Mouse (Mus musculus) kidney, postnatal 25 days (tissue): ENCODE data around the gene Asap3.

Source experiments
- DNase-seq, 2 experiments: peaks; one replicate each; pipeline ENCODE4 v3.0.0; 2021; ENCODE audit warnings: mixed read lengths in 2 of 2

The Asap3 gene

DNA sequence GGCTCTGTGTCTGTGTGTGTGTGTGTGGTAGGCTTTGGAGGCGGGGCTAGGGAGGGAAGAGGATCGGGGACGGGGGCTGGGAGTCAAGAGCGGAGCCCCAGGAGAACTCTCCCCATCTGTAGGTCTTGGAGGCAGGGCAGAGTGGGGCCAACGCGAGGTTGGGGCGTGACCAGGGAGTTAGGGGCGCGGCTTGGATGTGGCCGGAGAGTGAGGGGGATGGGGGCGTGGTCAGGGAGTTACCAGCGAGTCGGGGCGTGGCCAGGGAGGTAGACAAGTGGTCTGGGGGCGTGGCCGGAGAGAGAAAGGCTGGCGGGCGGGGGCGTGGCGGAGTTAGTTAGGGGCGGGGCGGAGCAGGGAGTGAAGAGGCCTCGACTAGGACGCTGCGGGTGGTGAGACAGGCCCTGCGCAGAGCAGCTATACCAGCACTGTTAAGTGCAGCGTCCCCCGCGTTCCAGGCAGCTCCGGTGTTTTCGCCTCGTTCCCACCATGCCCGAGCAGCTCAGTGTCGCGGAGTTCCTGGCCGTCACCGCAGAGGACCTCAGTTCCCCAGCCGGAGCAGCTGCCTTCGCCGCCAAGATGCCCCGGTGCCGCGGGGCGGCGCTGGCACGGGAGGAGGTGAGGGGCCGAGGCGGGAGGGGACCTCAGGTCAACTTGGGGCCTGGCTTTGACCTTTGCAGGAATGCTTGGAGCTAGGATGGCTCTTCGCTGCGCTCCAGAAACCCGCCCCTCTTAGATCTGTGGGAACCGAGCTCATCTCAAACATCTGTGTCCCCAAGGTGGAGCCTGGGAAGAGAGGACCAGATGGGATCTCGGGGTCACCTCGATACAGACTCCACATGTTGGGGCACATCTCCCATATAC is at the start of gene Asap3:
TSS of gene Asap3 (plus strand) at position 333 of the 861 bp plus-strand sequence.
- DNase-seq: peak; percentile 99 to 100

DNA sequence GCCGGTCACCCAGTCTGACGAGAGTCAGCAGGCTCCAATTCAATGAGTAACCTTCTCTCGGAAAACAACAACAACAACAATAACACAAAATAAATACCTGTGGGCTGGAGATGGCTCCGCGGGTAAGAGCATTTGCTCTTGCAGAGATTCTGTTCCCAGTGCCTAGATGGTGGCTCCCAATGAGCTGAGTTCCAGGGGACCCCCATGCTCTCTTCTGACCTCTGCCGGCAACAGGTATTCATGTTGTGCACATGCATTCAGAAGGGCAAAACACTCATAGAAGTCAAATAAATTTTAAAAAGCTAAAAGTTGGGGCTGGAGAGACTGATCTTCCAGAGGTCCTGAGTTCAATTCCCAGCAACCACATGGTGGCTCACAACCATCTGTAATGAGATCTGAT is 47.7 kb upstream of the Asap3 start:
- peak in 1 of 2 experiments; percentile 32 for DNase-seq

DNA sequence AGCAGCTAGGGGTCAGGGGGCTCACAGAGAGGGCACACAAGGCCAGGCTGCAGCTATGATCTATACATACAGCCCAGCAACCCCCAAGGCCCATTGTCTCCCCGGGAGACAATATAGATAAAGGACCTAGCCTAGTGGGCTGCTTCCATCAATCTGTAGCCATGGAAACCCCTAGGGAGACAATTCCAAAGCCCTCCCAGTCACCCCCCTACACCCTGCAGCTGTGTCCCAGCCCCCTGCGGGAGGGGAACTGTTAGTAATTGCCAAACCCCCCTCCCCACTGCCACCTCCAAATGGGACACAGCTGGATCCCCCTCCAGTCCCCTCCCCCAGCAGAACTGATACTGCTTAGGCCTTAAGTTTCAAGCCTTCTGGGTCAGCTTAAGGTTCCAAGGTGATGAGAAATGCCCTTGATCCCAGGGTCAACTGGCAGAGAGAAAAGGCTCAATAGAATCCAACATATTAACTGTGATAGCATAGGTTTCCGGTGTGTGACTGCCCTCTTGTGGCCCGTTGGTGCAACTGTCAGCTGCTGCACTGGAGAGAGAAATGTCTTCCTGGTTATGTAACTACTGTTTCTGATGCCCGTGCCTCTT is 46.3 kb upstream of the Asap3 start:
- DNase-seq: peak; percentile 78 to 81

DNA sequence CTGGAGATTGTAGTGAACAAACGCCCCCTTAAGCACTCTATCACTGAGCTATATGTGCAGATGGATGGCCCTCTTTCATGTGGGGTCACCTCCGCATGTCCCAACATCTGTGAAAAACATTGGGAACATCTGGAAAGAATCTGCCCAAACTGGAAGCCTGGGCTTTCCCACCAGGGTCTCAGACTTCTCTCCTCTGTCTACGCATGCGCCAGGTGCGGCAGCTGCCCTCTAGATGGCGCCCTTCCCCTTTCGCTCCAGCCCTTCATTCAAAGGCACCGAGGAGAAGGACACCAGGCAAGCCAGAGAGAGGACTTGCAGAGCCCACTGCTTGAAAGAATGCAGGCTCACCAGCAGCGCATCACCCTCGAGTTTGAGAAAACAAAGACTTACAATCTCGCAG is 42.7 kb upstream of the Asap3 start:
- DNase-seq: peak; percentile 83 to 87

DNA sequence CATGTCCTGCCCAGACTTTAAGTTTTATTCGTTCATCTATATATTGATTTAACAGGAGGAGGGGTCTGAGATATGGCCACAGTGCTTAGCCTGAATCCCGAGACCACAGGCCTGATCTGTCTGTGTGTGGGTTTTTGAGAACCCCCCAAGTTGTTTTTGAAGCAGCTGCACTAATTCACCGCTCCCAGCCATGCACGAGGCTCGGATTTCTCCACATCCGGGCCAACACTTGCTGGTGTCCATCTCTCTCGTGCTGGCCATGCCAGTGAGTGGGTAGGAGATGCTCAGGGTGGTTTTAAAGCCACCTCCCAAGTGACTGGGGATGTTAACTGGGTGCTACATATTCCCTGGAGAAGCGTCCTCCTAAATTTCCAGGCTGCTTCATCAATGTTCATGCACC is 41.2 kb upstream of the Asap3 start:
- no peak for DNase-seq

DNA sequence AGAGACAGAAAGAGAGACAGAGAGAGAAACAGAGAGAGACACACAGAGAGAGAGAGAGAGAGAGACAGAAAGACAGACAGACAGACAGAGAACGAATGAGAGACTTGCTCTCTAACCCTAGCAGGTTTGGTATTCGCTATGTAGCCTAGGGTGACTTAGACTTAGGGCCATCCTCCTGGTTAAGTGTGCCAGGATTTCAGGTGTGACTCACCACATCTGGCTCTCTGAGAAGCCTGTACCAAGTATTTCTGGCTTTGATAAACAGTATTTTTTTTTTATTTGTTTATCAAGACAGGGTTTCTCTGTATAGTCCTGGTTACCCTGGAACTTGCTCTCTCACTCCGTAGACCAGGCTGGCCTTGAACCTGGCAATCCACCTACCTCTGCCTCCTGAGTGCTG is 38.5 kb upstream of the Asap3 start:
- no peak for DNase-seq

DNA sequence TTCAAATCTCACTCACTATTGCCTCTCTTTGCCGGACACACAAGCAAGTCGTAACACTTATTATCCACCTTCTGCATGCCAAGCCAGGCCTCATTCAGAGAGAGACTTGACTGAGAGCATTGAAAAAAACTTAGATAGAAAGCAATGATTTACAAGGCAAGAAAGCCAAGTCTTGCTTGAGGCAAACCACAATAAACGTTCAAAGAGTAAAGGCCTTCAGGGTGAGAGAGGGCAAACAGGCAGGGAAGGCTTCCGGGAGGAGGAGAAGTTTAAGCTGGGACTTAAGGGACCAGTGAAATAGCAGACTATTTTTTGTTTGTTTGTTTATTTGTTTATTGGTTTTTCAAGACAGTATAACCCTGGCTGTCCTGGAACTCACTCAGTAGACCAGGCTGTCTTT is 35.8 kb upstream of the Asap3 start:
- DNase-seq: no peak

DNA sequence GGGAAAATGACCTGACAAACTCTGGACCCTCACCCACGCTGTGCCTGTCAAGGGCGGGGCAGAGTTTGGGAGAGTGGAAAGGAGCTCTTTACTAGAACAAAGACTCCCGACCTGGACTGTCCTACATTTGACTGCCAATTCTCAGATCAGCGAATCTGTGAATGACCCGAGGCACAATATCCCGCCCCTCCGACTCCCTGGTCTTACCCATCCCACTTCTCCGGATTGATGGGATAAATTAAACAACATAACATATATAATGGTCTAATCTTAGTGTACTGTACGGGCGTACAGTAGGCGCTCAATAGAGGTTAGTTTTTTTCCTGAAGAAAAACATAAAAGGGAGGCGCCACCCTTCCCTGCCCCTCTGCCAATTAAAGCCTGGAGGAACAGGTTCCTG is 34.7 kb upstream of the Asap3 start:
- no peak for DNase-seq

DNA sequence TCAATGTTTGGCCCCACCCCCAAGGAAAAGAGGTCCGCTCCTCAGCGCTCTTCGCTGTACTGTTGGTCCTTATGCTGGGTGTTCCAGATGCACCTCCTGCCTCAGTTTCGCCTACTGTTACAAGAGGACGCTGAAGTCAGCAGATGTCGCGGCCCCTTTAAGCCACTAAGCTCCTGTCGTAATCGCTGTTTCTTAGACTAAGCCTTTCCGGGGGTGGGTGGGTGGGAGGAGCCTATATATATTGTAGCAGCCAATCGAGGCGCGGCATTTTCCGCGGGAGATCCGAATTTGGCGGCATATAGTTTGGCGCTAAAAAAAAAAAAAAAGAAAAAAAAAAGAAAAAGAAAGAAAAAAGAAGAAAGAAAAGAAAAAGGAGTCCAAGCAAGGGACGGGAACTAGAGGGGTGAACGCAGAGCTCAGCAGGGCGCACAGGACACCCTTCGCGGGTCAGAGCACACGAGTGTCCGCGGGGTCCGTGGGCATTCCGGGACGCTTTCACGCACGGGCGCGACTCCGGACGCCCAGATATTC is 34.1 kb upstream of the Asap3 start, which contains the start of gene E2f2:
TSS of gene E2f2 (plus strand) at position 384 of the 531 bp plus-strand sequence.
- DNase-seq: peak; percentile 85 to 86

DNA sequence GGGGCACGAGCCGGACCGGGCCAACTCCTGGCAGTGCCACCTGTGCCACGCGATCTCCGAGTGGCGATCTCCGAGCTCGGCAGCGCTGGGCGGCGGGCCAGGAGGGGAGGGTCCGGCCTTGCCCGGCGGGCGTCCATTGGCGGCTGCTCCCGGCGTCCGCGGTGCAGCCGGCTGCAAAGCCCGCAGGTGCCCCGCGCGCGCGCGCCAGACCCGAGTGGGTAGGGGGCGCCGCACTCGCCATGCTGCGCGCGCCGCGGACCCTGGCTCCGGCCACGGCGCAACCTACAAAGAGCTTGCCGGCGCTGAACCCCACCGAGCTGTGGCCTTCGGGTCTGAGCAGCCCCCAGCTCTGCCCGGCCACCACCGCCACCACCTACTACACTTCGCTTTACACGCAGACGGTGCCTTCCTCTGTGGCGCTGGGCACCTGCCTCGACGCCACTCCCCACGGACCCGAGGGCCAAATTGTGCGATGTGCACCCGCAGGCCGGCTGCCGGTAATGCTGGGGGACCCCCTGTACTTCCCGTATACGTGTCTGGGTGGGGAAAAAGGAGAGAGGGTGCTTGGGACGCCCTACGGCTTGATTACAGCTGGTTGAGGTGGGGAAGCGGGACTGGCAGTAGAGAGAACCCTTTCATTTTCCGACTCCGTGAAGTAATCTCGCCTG is 33.5 kb upstream of the Asap3 start:
- peak; percentile 79 to 85 for DNase-seq

DNA sequence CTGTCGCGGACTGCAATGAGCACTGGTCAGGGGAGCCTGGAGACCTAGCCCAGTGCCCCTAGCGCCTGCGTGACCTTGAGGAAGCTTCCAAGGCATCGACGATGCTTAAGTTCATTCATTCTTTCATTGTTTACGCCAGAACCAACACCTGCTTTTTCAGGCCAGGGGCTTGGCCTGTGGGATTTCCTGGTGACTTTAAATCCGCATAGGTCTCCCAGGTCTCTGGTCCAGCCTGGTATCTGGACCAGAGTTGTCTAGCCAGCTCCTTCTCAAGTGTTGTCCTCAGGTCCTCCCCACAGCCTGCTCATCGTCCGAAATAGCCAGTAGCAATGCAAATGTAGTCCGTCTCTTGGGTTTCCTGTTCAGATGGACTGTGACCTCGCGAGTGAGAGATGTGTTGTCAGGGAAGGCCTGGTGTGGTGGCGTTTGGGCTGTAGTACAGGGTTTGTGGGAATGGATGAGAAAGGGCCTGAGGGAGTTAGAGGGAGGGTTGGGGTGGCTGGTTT is 32.9 kb upstream of the Asap3 start:
- no peak for DNase-seq

DNA sequence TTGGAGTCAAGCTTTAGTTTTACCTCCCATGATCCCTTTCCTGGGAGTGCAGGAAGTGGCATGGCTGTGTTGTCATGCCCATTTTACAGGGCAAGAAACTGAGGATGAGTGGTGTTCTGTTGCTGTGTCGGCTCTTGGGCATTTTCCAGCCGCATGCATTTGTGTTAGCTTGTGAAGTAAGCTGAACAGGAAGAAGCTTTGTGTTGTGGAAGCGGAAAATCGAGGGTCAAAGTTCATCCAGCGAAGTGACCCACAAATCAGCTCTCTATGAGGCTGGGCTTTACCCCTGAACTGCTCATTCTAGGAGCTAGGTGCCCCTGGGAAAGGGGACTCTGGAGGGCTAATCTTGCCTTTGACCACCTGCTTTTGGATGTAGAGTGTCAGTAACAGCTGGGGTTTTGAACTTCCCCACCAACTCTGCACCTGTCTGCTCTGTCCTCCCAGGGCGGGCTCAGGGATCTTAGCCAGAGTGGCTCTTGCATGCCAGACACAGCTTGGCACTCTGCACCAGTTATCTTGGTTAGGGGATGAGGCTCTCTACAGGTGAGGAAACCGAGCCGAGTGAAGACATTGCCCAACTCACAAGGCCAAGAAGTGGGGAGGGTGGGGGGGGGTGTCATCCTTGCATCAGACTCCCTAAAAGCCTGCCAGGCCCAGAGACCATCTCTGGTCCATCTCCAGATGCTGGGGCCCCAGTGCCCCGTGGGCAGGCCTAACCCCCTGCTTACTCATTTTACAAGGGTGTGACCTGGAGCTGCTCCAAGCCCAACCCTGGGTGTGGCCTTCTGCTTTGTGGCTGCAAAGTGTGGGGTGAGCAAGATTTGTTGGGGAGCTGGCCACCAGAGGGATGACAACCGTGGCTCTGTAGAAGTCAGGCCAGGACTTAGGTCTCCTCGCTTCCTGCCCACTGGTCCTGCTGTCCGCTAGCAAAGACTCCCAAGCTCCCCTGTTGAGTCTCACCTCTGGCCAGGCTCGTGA is 31.7 kb upstream of the Asap3 start:
- DNase-seq: no peak

DNA sequence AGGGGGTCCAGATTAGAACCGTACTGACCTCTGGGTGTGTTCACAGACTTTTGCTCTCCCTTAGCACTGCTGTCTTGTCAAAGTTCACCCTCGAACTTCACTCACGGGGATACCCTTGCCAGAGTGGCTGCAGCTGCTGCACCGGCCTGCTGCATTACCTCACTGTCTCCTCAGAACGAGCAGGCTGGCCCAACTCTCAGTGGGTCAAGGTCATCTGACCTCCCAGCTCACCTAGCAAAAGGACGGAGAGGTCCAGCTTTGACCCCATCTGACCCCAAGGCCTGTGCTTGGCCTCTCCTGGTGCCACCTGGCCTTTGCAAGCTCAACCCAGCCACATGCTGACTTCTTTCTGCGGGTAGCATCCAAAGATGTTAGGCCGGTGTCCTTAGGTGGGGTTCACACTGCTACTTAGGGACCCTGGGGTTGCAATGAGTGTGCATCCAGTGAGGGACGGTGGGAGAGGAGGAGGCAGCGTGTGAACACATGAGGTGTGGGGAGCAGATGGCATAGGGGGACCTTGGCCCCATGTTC is 30.1 kb upstream of the Asap3 start:
- DNase-seq: no peak

DNA sequence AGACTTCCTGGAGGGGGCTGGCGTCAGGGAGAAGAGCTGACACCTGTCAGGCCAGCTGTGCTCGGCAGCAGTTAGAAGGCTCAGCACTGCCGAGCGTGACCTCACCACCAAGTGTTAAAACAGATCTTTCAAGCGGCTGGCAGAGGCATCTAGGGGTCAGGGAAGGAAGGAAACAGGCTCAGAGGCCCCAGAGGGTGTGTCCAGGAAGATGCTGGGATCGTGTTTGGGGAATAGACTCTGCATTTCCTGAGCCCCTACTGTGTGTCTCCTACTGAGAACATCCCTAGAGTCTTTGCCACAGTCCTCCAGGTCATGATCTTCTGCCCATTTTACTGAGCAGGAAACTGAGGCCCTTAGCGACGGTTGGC is 28.9 kb upstream of the Asap3 start:
- peak; percentile 34 to 70 for DNase-seq

DNA sequence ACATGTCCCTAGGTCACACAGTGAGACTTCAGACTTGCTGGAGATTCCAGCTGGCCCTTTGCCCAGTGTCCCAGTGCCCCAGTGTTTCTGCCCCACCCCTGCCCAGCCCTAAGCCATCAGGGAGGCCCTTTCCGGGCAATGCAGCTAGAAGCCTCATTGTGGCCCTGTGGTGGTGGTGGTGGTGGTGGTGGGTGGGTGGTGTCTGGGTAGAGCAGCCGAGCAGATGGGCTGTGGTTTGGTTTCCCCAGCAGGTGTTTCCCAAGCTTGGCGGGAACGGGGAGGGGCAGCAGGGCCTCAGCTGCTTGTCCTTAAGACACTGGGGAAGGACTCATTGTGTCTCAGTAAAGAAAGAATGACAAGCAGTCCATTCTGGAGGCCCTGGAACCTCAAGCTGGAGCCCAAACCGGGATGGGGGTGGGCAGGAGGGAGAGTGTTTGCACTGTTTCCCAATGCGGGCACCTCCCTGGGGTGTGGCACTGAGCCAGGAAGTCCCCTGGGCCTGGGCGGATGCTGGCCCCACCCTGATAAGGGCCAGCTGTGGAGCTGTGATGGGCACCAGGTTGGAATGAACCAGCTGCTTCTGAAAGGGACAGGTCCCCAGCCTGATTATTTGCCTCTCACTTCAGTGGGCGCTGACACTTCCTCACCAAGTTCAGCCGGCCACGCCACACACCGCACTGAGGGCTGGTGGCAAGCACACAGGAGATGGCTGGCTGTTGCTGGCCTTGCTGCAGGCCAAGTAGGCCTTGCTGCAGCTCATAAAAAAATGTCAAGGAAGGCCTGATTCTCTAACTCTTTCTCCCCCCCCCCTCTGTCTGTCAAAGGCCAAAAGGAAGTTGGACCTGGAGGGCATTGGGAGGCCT is 28.3 kb upstream of the Asap3 start:
- DNase-seq: peak; percentile 70 to 81

DNA sequence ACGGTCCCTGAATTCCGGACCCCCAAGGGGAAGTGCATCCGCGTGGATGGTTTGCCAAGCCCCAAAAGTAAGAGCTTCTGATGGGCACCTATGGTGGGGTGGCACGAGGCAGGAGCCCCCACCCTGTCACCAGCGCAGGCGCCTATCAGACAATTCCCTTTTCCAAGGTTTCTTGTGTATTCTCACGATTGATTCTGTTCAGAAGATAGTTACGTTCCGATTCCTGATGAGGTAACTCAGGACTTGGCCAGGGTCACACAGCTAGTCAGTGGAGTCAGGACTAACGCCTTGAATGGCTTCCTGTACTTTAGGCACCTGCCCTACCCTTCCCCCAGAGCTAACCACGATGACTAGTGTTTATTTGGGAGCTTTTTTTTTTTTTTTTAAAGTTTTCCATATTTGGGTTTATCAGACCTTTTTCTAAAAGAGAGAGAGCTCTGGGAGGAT is 27.7 kb upstream of the Asap3 start:
- DNase-seq: no peak

DNA sequence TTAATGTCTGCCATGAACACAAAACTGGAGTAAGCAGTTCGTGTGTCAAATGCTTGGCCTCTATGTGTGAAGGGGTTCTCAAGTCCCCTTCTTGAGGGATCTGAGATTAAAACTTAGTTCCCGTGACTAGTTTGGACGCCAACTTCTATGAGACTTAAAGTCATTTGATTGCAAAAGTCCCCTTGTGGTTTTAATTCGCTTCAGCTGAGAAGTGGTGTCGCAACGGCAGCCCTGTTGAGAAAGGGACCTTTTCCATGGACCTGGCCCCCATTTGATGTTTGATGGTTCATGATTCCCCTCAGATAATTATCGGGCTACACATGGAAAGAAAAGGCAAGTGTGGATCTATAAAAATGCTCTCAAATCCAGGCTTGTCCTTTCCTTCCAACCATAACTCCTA is 26.7 kb upstream of the Asap3 start:
- no peak for DNase-seq

DNA sequence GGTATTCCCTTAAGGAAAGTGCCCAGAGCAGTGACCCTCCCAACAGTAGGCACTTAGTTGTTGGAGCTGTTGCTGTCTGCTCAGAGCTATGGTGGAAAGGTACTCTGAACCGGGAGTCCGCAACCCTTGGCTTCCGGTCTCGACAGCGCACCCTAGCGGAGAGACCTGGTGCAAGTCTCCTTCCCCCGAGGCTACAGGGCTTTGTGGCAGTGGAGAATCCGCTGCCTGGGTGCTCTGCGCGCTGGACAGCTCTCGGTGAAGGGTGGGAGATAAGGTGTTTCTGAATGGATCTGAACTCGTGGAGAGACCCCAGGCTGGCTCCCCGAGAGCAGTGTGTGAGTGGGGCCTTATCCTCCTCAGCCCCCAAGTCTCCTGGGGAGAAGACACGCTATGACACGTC is 26.2 kb upstream of the Asap3 start:
- peak; percentile 89 to 91 for DNase-seq

DNA sequence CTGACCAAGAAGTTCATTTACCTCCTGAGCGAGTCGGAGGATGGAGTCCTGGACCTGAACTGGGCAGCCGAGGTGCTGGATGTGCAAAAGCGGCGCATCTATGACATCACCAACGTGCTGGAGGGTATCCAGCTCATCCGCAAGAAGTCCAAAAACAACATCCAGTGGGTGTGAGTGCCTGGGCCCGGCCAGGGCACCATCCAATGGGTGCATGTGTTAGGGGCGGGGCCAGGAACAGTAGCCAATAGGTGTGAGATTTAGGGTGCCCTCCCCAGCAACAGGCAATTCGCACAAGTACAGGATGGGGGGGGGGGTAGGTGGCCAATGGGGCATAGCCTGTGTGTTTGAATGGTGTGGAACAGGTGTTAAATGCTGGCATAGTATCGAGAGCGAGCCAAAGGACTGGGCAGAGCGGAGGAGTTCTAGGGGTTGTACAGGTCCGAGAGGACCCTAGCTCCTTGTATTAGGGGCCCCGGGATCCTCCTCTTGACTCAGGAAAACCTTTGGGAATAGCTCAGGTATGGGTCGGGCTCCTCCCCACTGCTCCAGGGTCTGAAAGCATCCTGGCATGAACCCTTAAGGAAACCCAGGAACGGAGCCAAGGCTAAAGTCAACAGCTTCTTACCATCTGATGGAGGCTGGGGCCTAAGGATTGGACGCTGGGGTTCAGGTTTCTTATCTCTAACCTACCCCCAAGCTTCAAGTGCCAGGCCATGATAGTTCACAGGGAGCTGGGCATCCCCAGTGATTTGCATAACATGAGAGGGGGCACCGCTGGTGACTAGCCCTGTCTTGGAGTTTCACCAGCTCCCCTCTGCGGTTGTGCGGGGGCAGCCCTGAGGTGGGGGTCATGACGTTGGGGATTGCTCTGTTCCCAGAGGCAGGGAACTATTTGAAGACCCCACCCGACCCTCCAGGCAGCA is 25.5 kb upstream of the Asap3 start:
- peak; percentile 90 to 95 for DNase-seq

DNA sequence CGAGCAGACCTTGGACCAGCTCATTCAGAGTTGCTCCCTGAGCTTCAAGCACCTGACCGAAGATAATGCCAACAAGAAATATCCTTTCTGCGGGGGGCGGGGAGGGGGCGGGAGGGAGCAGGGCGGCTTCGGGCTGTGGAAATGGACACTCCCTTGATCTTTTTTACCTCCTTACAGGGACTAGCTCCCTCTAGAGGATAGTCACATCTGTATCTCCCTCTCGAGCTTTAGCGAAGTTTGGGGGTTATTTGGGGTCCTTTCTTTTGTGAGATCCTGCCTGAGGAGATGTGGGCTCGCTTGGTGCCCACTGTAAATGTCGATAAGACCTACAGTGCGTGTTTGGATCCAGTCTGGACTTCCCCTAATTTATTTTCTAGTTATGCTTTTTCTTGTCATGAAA is 24.8 kb upstream of the Asap3 start:
- DNase-seq: no peak
